Mouse (Mus musculus): ENCODE measurements around the gene Cux1.

Gene Cux1

DNA sequence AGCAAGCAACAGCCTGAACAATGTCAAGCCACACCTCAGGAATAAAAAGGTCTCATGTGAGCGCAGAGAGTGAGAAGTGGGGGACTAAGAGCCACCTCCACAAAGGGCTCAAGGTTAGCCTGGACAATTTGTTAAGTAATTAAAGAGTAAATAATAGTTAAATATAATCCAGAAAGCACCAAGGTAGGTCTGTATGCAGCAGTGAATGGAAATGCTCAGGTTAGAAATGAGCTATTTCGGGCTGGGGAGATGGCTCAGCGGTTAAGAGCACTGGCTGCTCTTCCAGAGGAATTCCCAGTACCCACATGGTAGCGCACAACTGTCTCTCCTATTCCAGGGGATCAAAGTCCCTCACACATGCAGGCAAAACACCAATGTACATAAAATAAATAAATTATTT, 59.7 kb downstream of the Cux1 start:
- DNase-seq (ENCODE audit: low spot score): no peak

- DNase-seq (ENCODE audit: low spot score): no peak
These were observed 61.0 kb downstream of the Cux1 start for GRCm38 (mm10) chr5:136506262-136506661.

DNA sequence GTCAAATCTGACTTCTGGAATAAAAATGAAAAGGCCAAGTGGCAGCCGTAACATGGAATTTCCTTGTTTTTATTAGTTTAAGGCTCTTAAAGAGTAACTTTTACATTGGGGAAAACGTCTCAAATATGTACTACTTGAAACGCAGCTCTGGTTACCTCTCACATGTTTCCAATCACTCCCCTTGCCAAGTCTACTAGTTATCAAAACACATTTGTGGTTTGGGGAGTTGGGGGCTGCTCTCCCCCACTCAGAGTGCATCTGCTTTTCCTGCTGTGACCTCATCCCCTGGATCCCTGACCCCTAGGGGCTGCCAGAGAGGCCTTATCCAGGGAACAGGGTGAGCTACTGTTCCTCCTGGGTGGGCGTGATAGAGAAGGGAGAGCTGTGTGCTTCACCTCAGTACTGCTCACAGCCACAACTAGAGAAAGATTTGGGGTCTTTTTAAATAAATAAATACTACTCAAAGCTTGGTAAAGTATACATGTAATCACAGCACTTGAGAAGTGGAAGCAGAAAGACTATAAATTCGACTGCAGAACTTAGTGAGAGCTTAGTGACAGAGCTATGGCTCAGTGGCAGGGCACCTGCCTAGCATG, 64.7 kb downstream of the Cux1 start:
- DNase-seq (ENCODE audit: low spot score): peak; percentile 9

GRCm38 (mm10) chr5:136500307-136500871, 66.9 kb downstream of the Cux1 start:
- no peak for DNase-seq (ENCODE audit: low spot score)

- no peak for DNase-seq (ENCODE audit: low spot score)
These were observed 68.0 kb downstream of the Cux1 start for GRCm38 (mm10) chr5:136499316-136499715.

GRCm38 (mm10) chr5:136498741-136499140, 68.5 kb downstream of the Cux1 start:
- DNase-seq (ENCODE audit: low spot score): no peak

DNA sequence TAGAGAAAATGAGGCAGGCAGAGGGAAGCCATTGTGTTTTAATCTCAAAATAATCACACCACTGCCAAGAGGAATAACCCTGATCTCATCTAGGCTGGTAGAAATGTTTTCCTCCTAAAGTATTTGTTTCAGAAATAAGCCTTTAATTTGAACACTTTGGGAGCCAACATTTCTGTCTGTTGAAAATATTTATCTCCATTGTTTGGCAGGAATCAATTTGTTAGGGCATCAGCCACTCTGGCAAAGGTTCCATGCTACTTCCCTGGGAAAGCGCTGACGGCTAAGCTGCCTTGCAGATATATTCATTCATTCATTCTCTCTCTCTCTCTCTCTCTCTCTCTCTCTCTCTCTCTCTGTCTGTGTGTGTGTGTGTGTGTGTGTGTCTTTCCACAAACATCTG, 70.0 kb downstream of the Cux1 start:
- no peak for DNase-seq (ENCODE audit: low spot score)

DNA sequence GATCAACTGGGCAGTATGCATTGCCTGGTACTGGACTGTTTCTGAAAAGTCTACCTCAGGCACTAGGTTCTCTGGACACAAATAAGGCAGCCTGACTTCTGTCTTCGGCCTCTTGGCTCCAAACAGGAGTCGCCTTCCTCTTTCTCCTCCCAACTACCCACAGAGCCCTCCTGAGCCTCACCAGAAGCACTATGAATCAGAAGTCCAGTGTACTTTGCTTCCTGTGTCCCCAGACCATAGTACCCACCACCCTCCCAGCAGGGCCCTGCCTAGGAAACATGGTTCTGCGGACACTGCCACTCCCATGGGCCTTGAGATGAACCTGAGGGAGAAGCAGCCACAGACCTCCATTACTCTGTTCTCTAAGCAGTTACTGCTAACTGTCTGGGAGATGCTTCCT, 71.7 kb downstream of the Cux1 start:
- no peak for DNase-seq (ENCODE audit: low spot score)

- DNase-seq (ENCODE audit: low spot score): no peak
These were observed 72.4 kb downstream of the Cux1 start for GRCm38 (mm10) chr5:136494927-136495326.

- no peak for DNase-seq (ENCODE audit: low spot score)
These were observed 73.0 kb downstream of the Cux1 start for GRCm38 (mm10) chr5:136494288-136494687.

DNA sequence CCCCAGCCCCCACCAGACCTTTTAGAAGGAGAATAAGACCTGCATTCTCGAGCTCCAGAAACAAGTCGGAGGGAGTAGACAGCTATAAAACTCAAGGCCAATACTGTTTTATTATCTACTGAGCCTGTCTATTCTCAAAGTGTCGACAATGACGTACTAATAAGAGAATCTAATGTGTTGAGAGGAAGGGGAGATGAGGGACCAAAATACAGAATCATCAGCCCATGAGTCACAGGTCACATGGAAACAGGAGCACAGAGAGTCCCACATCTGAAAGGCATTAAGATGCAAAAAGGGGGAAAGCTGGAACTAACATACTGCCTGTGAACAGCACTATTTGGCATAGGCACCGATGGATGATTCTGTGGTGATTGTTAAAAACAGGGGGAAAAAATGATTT, 77.8 kb downstream of the Cux1 start:
- DNase-seq (ENCODE audit: low spot score): no peak

DNA sequence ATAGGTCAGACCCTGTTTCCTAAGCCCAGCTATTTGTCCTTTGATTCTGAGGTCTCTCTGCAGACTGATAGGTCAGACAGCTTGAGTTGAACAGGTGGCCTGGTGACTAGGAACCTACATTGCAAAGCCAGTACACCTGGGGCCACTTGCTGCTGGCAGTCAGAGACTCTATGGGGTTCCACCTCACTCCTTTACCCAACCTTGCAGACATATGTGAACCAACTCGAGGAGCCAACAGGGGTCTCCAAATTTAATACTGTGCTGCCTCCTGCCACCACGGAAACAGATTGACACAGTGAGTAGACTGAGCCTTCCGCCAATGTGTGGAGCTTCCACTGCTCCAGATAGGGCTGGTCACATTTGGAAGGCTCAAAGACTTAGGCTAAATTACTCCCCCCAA, 78.6 kb downstream of the Cux1 start:
- no peak for DNase-seq (ENCODE audit: low spot score)

GRCm38 (mm10) chr5:136488223-136488622, 79.1 kb downstream of the Cux1 start:
- DNase-seq (ENCODE audit: low spot score): no peak

DNA sequence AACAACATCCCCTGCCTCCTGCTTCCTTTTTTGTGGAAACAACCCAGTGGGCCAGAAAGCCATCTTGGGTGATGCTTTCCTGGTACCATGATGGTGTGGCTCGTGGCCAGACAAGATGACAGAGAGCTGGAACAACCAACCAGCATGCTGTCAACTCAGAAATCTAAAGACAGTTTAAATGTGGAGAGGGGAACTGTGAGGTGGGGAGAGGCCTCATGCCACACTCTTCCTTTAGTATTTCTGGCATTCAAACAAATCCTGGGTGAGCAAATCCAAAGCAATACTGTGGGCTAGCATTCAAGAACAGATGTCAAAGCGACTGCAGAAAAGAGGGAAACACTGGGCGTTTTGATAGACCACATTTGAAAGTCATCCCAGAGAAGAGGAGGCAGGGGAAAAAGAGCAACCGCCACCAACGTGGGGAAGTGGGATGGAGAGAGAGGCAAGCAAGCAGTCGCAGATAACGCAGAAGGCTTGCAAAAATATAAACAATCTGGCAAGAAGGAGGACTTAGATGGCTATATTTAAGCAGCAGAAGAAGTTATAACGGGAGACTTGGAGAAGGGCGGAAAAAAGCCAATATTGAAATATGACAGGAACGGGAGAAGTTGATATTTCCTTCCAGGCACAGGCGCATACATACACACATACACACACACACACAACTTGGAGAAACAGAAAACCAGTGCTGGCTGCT, 79.7 kb downstream of the Cux1 start:
- no peak for DNase-seq (ENCODE audit: low spot score)

- no peak for DNase-seq (ENCODE audit: low spot score)
These were observed 80.9 kb downstream of the Cux1 start for GRCm38 (mm10) chr5:136486401-136486800.

DNA sequence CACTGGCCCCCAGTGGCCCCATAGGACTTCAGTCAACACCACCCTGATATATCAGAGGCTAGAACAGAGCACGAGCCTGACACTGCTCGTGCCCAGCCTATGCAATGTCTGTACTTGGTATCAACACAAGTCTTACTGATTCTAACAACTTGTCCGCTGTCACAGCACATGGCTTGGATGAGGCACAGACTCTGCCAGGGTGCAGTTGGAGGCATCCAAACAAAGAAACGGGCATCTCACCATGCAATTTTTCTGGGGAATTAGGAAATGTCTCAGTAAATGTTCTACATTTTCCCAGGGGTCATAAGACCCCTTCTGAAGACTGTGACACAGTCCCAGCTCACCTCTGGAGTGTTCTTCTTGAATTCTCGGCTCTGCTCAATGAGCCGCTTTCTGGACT, 81.9 kb downstream of the Cux1 start:
- DNase-seq (ENCODE audit: low spot score): no peak

DNA sequence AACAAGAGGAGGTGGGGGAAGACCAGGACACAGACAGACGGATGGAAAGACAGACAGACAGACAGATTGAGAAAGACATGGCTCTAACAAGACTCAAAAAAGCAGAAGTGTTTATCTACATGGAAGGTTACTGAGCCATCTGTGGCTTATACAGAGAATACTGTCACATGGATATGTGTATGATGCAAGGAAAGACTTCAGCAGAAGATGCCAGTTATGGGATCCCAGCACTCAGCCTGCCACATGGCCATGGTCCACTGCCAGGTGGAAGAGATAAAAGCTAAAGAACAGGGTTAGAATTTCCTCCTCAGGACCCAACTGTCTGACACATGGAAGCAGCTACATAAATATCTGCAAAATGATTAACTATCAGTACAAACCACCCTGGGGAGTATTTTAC, 84.9 kb downstream of the Cux1 start:
- no peak for DNase-seq (ENCODE audit: low spot score)

- DNase-seq (ENCODE audit: low spot score): no peak
These were observed 86.7 kb downstream of the Cux1 start for GRCm38 (mm10) chr5:136480541-136480940.

- no peak for DNase-seq (ENCODE audit: low spot score)
These were observed 87.5 kb downstream of the Cux1 start for GRCm38 (mm10) chr5:136479801-136480200.

GRCm38 (mm10) chr5:136479024-136479763, 88.1 kb downstream of the Cux1 start:
- DNase-seq (ENCODE audit: low spot score): no peak

DNA sequence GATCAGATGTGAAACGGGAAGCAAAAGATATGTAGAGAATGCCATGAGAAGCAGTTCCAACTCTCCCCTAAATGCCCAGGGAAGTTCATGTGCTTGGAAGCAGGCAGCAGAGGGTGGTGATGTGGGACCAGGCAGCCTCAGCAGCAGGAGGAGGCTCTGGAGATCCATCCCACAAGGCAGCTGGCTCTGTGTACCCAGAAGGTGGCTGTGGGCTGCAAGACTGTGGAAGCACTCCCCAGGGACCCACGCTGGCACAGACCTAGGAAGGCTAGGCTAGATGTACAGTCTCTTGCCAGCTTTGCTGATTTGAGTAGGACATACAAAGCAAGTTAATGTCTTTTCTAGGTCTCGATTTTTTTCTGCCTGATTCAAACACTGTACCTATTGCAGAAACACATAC, 91.0 kb downstream of the Cux1 start:
- no peak for DNase-seq (ENCODE audit: low spot score)

DNA sequence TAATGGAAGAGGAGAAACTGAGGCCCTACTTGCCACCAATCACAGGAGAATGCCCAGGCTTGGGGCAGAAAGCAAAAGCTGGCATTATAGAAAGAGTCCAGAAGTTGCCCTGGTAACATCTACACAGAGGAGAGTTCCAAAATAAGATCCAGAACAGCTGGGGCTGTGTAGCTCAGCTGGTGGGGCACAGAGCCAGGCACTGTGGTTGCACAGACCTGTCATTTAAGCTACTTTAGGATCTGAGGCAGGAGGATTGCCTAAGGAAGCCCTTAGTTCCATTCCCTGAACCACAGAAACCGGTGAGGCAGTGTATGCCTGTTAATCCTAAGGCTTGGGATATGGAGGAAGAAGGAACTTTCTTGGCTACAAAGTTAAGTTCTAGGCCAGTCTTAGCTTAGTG, 92.1 kb downstream of the Cux1 start:
- no peak for DNase-seq (ENCODE audit: low spot score)

DNA sequence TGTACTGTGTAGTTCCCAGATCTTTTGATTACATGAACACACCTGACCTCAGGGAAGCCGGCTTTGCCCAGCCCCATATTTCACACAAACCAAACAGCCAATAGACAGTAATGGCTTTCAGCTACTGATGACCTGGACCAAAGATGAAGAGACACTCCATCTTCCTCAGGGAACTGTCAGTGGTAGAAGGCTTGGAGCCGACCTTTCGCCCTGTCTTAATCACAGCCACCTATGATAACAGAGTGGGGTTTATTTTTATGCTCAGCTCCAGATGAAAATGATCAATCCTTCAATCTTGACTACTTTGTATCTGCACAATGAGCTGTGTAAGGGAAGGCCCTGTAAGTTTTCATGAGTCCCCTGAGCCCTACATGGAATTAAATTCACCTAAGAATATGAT, 93.2 kb downstream of the Cux1 start:
- DNase-seq (ENCODE audit: low spot score): no peak

Measured in yolk sac, embryonic 10.5 days (tissue).